Mouse (Mus musculus) ES-E14 (cell line): ENCODE data around the gene Adgrf1.

Experiments used
- CHD2 ChIP-seq: IDR thresholded peaks from 2 replicates; pipeline ENCODE4 v1.6.1; 2014; ENCODE audit warnings: mild to moderate bottlenecking, low read depth, low read length, inconsistent platforms
- ZNF384 ChIP-seq: IDR thresholded peaks from 2 replicates; pipeline ENCODE4 v1.6.1; 2012; ENCODE audit warnings: low read depth, low read length, inconsistent platforms

GRCm38 (mm10) chr17:43337643-43338042, 67.5 kb downstream of the Adgrf1 start:
- TF ChIP-seq ZNF384, result no peak
- TF ChIP-seq CHD2, result no peak
